Mouse (Mus musculus) cerebellum, adult 11 months (tissue): Measurements from ENCODE around the gene Zdhhc14.
"Not testable (repeated sequence)": the region's sequence is repeated elsewhere in the genome, so short reads cannot be mapped to it uniquely, and the experiment has no call there.

Source experiments
- DNase-seq: peaks from one replicate; pipeline ENCODE4 v3.0.0; 2022

Gene Zdhhc14

DNA sequence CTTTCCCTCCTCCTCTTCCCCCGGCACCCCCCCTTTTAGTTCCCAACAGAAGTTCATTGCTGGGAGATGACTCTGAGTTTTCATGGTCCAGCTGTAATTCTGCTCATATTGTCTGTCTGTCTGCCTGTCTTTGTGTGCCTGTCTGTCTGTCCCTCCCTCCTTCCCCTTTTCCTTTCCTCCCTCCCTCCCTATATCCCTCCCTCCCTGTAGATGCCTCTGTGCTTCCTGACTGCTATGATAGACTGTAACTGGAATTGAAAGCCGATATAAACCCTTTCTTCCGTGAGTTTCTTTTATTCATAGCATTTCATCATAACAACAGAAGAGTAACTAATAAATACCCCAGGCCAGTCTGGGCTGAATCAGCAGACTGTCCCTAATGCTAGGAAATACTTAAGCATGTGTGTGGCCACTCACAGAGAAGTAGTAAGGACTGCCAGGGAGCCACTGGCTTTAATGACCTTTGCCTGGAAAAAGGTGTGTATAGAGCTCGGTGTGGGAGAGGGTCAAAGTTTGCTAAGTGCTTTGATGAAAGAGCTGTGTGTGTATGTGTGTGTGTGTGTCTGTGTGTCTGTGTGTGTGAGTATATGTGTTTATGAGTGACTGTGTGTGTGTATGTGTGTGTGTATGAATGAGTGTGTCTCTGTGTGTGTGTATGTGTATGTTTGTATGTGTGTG, 117.7 kb downstream of the Zdhhc14 start:
- no peak for DNase-seq

- DNase-seq, result no peak
These were observed 119.9 kb downstream of the Zdhhc14 start for GRCm38 (mm10) chr17:5612236-5612635.

DNA sequence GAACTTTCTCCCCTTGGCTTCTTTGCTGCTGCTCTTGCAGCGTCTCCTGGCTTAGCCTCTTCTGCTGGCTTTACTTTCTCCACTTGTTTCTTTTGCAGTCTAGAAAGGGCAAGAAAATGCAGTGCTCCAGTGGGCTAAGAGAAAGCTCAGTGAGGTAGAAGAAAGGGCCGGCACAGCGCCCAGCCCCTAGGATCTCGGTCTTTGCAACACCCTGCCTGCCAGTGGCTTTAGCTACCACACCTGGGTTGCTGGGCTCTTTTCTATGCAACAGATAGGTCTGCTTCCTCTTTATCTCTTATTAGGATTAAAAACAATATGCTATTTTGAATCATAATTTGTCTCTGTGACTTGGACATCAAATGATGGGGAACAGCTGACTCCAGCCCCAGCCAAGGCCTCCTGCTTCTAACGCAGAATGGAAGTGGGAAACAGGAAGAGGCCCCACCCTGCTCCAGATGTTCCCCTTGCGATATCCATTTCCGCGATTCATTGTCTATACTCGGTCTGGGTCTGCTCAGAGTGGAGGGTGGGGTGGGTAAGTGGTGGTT, 122.5 kb downstream of the Zdhhc14 start:
- DNase-seq, result no peak

GRCm38 (mm10) chr17:5621626-5622591, 129.6 kb downstream of the Zdhhc14 start:
- peak; percentile 69 for DNase-seq

DNA sequence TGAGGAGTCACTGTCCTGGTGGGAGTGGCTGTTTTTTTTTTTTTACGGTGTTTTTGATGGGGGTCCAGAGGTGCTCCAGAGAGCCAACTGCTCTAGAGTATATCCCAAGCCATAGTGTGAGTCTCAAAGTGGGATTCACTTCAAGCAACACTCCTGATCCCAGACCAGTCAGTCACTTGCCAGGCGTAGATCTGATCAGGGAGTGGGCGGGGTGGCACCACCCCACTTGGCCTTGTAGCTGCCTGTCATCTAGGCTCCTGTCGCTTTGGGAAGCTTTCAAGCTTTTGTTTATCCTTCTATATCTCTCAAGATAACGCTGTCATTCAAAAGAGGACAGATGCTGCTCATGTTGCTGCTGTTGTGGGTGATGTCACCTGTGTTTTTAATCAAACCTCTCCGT, 130.4 kb downstream of the Zdhhc14 start:
- no peak for DNase-seq

DNA sequence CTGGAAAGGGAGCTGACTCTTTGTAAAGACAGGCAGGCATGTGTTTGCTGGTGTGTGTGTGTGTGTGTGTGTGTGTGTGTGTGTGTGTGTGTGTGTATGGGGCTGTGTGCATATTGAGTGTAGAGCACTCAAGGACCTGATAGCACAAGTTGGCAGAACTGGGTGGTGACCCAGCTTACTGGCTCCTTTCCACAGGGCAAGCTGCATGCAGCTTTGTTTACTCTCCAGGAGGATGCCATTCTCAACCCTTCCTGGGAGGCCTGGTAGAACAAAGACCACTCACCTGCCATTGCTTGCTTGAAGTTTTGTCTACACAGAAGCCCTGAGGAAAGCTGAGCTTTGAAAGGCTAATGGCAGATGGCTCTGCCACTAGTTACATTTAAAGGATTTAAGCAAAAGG, 130.8 kb downstream of the Zdhhc14 start:
- peak; percentile 30 for DNase-seq

GRCm38 (mm10) chr17:5624815-5625214, 132.5 kb downstream of the Zdhhc14 start:
- not testable (repeated sequence) for DNase-seq

GRCm38 (mm10) chr17:5626402-5626801, 134.0 kb downstream of the Zdhhc14 start:
- no peak for DNase-seq

- DNase-seq, result no peak
These were observed 135.3 kb downstream of the Zdhhc14 start for GRCm38 (mm10) chr17:5627664-5628063.

GRCm38 (mm10) chr17:5629651-5630050, 137.3 kb downstream of the Zdhhc14 start:
- DNase-seq, result no peak

DNA sequence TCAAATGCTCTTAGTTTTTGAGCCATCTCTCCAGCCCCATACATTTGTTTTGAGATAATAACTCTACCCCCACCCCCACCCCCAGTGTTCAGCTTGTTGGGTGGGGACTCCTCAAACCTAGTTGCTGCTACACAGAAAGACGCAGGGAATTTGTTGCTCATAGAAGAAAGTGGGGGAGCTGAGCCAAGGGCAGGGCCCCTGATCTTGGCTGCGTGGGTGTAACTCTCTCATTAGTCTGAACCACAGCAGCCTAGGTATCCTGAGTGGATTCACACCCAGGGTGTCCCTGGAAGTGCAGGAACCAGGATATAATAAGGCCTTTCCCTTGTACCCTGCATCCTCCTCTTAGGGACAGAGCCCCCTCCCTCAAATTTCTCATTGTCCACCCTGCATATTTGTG, 142.9 kb downstream of the Zdhhc14 start:
- DNase-seq, result no peak

GRCm38 (mm10) chr17:5641436-5641835, 149.1 kb downstream of the Zdhhc14 start:
- DNase-seq, result no peak

- DNase-seq, result peak; percentile 64
These were observed 150.8 kb downstream of the Zdhhc14 start for GRCm38 (mm10) chr17:5642918-5643721.

DNA sequence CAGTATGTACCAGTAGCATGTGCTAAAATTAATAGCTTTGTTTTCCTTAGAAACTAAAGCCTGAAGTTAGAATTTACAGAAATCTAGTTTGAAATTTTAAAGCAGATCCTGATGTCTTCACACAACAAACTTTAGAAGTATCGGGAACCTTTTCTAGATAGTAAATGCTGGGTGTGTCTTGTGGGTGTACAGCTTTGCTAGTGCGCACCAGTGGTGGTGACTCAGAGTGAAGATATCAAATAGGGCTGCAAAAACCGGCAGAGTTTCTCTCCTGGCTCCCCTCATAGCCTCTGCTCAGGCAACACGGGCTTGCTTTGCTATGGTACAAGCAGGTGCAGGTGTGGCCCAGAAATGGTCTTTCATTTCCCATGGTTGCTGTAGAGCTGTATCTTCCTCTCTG, 157.8 kb downstream of the Zdhhc14 start:
- no peak for DNase-seq

DNA sequence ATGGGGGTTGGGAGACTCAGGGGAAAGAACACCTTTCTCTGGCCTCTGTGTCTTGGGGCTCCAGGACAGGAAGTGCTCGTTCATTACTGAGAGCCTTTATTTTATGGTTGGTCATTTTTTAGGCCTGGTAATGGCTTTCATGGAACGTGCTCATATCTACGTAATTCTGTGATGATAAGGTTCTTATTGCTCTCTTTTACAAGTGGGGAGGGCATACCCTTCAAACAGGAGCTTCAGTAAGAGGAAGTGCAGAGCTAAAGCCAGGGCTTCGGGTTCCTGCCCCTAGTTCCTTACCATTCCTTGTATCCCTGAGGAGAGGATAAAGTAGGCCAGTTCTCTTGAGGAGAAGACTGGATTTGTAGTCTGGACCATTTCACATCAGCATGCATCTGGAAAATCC, 158.3 kb downstream of the Zdhhc14 start:
- DNase-seq, result no peak

- DNase-seq, result no peak
These were observed 159.2 kb downstream of the Zdhhc14 start for GRCm38 (mm10) chr17:5651551-5651950.

DNA sequence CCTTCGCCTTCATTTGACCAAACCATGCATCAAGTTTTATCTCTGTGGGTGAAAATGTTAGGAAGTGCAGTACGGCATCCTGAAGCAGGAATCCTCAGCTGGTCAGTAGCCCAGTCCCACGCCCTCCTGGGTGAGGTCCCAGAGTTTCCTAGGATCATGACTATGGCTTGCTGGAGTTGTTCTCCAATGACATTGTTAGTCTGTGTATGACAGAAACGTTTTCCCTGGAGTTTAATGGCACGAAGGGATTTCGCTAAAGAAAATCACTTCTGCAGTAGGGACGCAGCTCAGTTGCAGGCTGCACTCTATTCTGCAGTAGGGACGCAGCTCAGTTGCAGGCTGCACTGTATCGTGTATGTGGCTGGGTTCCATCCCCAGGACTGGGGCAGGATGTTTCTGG, 161.6 kb downstream of the Zdhhc14 start:
- no peak for DNase-seq

- no peak for DNase-seq
These were observed 163.2 kb downstream of the Zdhhc14 start for GRCm38 (mm10) chr17:5655536-5655935.

GRCm38 (mm10) chr17:5660317-5661080, 168.1 kb downstream of the Zdhhc14 start:
- DNase-seq, result no peak

GRCm38 (mm10) chr17:5666652-5667051, 174.3 kb downstream of the Zdhhc14 start:
- DNase-seq, result no peak

GRCm38 (mm10) chr17:5668456-5668855, 176.1 kb downstream of the Zdhhc14 start:
- no peak for DNase-seq

DNA sequence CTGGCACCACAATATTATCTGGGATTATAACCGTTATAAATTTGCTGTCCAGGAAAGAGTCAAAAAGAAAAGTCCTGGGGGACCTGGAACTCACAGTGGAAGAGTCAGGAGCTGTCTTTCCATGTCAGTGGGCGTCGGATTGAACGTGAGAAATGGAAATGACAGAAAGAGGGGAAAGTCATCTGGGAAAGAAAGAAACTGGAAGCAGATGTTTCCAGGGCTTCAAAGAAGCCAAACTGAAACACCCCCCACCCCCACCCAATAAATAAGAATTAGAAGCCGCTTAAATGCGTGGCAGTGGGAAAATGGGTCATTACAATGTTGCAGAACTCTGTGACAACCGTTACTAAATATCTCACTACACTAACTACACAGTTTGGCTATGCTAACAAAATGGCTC, 176.6 kb downstream of the Zdhhc14 start:
- DNase-seq, result no peak
